Mouse (Mus musculus): ENCODE measurements around the gene A230050P20Rik. TPM values are rescaled to one million over a fixed set of nuclear protein-coding genes. Genes with fewer than 3 reads are reported as not detected.

The A230050P20Rik gene
- polyA plus RNA-seq, 1 experiment: 11.8 TPM

- Histone ChIP-seq H3ac (ENCODE audit: control insufficient read depth, insufficient read length, low read depth) (no peak overlapping the region), H3K4me3 (ENCODE audit: insufficient read depth, poor library complexity, severe bottlenecking) (no peak overlapping the region), H3K79me2 (ENCODE audit: control insufficient read depth, insufficient read depth) (no peaks in the 10 kb centered on the region), H3K79me3 (ENCODE audit: low read depth) (no peaks in the 10 kb centered on the region), H3K36me3 (ENCODE audit: control insufficient read depth, insufficient read depth) (no peaks in the 10 kb centered on the region), H3K27me3 (ENCODE audit: control insufficient read depth, insufficient read depth, insufficient read length) (peaks cover 41% of the 10 kb centered on the region)
- TF ChIP-seq USF1 (IDR thresholded peaks at IDR 0.05; ENCODE audit: low read depth): no peak
- no peak for TF ChIP-seq FOSL1 (IDR thresholded peaks at IDR 0.05; ENCODE audit: insufficient read depth, low read length, poor library complexity, severe bottlenecking)
Observed at GRCm38 (mm10) chr9:20850179-20850578, 18.3 kb upstream of the A230050P20Rik start.

GRCm38 (mm10) chr9:20857131-20857530 lies 11.3 kb upstream of the A230050P20Rik start:
- no peak overlapping the region for H3K4me3 ChIP-seq (ENCODE audit: insufficient read depth, poor library complexity, severe bottlenecking)
- peaks cover 2% of the 10 kb centered on the region for H3K79me3 ChIP-seq (ENCODE audit: low read depth)
- H3K79me2 ChIP-seq (ENCODE audit: control insufficient read depth, insufficient read depth): no peaks in the 10 kb centered on the region
- H3K27me3 ChIP-seq (ENCODE audit: control insufficient read depth, insufficient read depth, insufficient read length): peaks cover 22% of the 10 kb centered on the region
- no peak overlapping the region for H3ac ChIP-seq (ENCODE audit: control insufficient read depth, insufficient read length, low read depth)
- H3K36me3 ChIP-seq (ENCODE audit: control insufficient read depth, insufficient read depth): no peaks in the 10 kb centered on the region
- no peak for TF ChIP-seq MYOG (IDR thresholded peaks at IDR 0.05; ENCODE audit: control insufficient read depth, extremely low read depth, insufficient read length)
- TF ChIP-seq MAX (IDR thresholded peaks at IDR 0.05): peak; percentile 93
- TF ChIP-seq USF1 (IDR thresholded peaks at IDR 0.05; ENCODE audit: low read depth): no peak
- TF ChIP-seq CTCF (IDR thresholded peaks at IDR 0.05; ENCODE audit: control insufficient read depth, insufficient read depth, insufficient read length): no peak
- TF ChIP-seq CEBPB (IDR thresholded peaks at IDR 0.05; ENCODE audit: low read depth): peak; percentile 3

GRCm38 (mm10) chr9:20859926-20860325 lies 8.5 kb upstream of the A230050P20Rik start:
- H3K79me3 ChIP-seq (ENCODE audit: low read depth): peaks cover 2% of the 10 kb centered on the region
- no peaks in the 10 kb centered on the region for H3K79me2 ChIP-seq (ENCODE audit: control insufficient read depth, insufficient read depth)
- H3K27me3 ChIP-seq (ENCODE audit: control insufficient read depth, insufficient read depth, insufficient read length): peaks cover 9% of the 10 kb centered on the region
- TF ChIP-seq USF1 (IDR thresholded peaks at IDR 0.05; ENCODE audit: low read depth) (no peak), CEBPB (IDR thresholded peaks at IDR 0.05; ENCODE audit: low read depth) (no peak), CTCF (IDR thresholded peaks at IDR 0.05; ENCODE audit: control insufficient read depth, insufficient read depth, insufficient read length) (no peak), MYOD1 (IDR thresholded peaks at IDR 0.05; ENCODE audit: control insufficient read depth, insufficient read length, low read depth) (no peak), MAX (IDR thresholded peaks at IDR 0.05) (no peak), MYOG (IDR thresholded peaks at IDR 0.05; ENCODE audit: control insufficient read depth, extremely low read depth, insufficient read length) (no peak)
- H3K36me3 ChIP-seq (ENCODE audit: control insufficient read depth, insufficient read depth): no peaks in the 10 kb centered on the region
- no peak overlapping the region for H3K4me3 ChIP-seq (ENCODE audit: insufficient read depth, poor library complexity, severe bottlenecking)
- H3ac ChIP-seq (ENCODE audit: control insufficient read depth, insufficient read length, low read depth): no peak overlapping the region

- TF ChIP-seq MAX (IDR thresholded peaks at IDR 0.05): no peak
- no peak for TF ChIP-seq MYOD1 (IDR thresholded peaks at IDR 0.05; ENCODE audit: control insufficient read depth, insufficient read length, low read depth)
- TF ChIP-seq USF1 (IDR thresholded peaks at IDR 0.05; ENCODE audit: low read depth): no peak
- TF ChIP-seq FOSL1 (IDR thresholded peaks at IDR 0.05; ENCODE audit: insufficient read depth, low read length, poor library complexity, severe bottlenecking): no peak
- H3K4me3 ChIP-seq (ENCODE audit: insufficient read depth, poor library complexity, severe bottlenecking): no peak overlapping the region
Observed at GRCm38 (mm10) chr9:20861821-20862220, 6.6 kb upstream of the A230050P20Rik start.

GRCm38 (mm10) chr9:20862225-20862624 lies 6.2 kb upstream of the A230050P20Rik start:
- Histone ChIP-seq H3K27me3 (ENCODE audit: control insufficient read depth, insufficient read depth, insufficient read length) (peaks cover 3% of the 10 kb centered on the region), H3K79me2 (ENCODE audit: control insufficient read depth, insufficient read depth) (no peaks in the 10 kb centered on the region), H3K79me3 (ENCODE audit: low read depth) (no peaks in the 10 kb centered on the region), H3K4me3 (ENCODE audit: insufficient read depth, poor library complexity, severe bottlenecking) (no peak overlapping the region), H3K36me3 (ENCODE audit: control insufficient read depth, insufficient read depth) (no peaks in the 10 kb centered on the region), H3ac (ENCODE audit: control insufficient read depth, insufficient read length, low read depth) (no peak overlapping the region)
- TF ChIP-seq FOSL1 (IDR thresholded peaks at IDR 0.05; ENCODE audit: insufficient read depth, low read length, poor library complexity, severe bottlenecking): no peak
- TF ChIP-seq CEBPB (IDR thresholded peaks at IDR 0.05; ENCODE audit: low read depth): no peak
- no peak for TF ChIP-seq USF1 (IDR thresholded peaks at IDR 0.05; ENCODE audit: low read depth)
- no peak for TF ChIP-seq MYOD1 (IDR thresholded peaks at IDR 0.05; ENCODE audit: control insufficient read depth, insufficient read length, low read depth)
- no peak for TF ChIP-seq MYOG (IDR thresholded peaks at IDR 0.05; ENCODE audit: control insufficient read depth, extremely low read depth, insufficient read length)
- TF ChIP-seq MAX (IDR thresholded peaks at IDR 0.05): no peak
- no peak for TF ChIP-seq CTCF (IDR thresholded peaks at IDR 0.05; ENCODE audit: control insufficient read depth, insufficient read depth, insufficient read length)

More at GRCm38 (mm10) chr9:20861821-20862220, 6.6 kb upstream of the A230050P20Rik start:
- Histone ChIP-seq H3K79me2 (ENCODE audit: control insufficient read depth, insufficient read depth) (no peaks in the 10 kb centered on the region), H3ac (ENCODE audit: control insufficient read depth, insufficient read length, low read depth) (no peak overlapping the region), H3K27me3 (ENCODE audit: control insufficient read depth, insufficient read depth, insufficient read length) (peaks cover 3% of the 10 kb centered on the region), H3K36me3 (ENCODE audit: control insufficient read depth, insufficient read depth) (no peaks in the 10 kb centered on the region), H3K79me3 (ENCODE audit: low read depth) (peaks cover 2% of the 10 kb centered on the region)

GRCm38 (mm10) chr9:20866879-20867278 lies 1.6 kb upstream of the A230050P20Rik start:
- Histone ChIP-seq H3K79me2 (ENCODE audit: control insufficient read depth, insufficient read depth) (no peaks in the 10 kb centered on the region), H3ac (ENCODE audit: control insufficient read depth, insufficient read length, low read depth) (no peak overlapping the region), H3K79me3 (ENCODE audit: low read depth) (no peaks in the 10 kb centered on the region), H3K36me3 (ENCODE audit: control insufficient read depth, insufficient read depth) (no peaks in the 10 kb centered on the region), H3K4me3 (ENCODE audit: insufficient read depth, poor library complexity, severe bottlenecking) (no peak overlapping the region), H3K27me3 (ENCODE audit: control insufficient read depth, insufficient read depth, insufficient read length) (no peaks in the 10 kb centered on the region)
- TF ChIP-seq MAX (IDR thresholded peaks at IDR 0.05): no peak
- TF ChIP-seq CTCF (IDR thresholded peaks at IDR 0.05; ENCODE audit: control insufficient read depth, insufficient read depth, insufficient read length): no peak
- no peak for TF ChIP-seq MYOD1 (IDR thresholded peaks at IDR 0.05; ENCODE audit: control insufficient read depth, insufficient read length, low read depth)
- no peak for TF ChIP-seq USF1 (IDR thresholded peaks at IDR 0.05; ENCODE audit: low read depth)
- TF ChIP-seq FOSL1 (IDR thresholded peaks at IDR 0.05; ENCODE audit: insufficient read depth, low read length, poor library complexity, severe bottlenecking): no peak
- TF ChIP-seq CEBPB (IDR thresholded peaks at IDR 0.05; ENCODE audit: low read depth): no peak
- no peak for TF ChIP-seq MYOG (IDR thresholded peaks at IDR 0.05; ENCODE audit: control insufficient read depth, extremely low read depth, insufficient read length)

All from C2C12 (cell line).